In the genomic region with DNA sequence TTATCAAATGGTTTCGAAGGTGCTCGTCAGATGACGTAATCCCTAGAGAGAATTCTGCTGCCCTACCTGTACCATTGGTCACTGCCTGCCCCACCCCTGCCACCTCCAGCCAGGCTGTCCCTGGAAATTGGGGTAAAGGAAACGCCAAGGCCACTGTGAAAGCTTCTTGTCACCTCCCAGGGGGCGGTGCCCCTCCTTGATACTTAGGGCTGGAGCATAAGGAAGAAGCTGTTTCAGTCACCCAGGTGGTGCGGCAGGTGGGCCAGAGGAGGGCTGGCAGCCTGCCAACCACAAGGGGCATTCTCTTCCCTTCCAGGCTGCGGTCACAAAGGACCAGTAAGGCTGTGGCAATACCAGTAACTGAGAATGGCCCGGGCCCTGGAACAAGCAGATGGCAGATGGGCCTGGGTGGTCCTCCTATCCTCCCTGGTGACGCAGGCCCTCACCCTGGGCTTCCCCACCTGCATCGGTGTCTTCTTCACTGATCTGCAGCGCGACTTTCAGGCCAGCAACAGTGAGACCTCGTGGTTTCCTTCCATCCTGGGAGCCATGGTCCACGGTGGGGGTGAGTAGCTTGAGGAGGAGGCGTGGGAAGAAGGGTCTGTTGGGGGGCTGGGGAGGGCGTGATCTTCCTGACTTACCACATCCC, we compare ENCODE assay signal across 10 mouse cellular contexts. TPM values are rescaled to one million over a fixed set of nuclear protein-coding genes. Genes with fewer than 3 reads are reported as not detected.
DNase-seq lines count a peak whose midpoint lies in the region; ATAC-seq and TF ChIP-seq lines count a peak whose summit lies in the region.
"Had no signal": no experiment of that assay in that cellular context is flagged by ENCODE, and none has a peak within 500 bp of the region (broad histone marks: within the 10 kb centered on the region; RNA-seq: fewer than 3 reads in every experiment).

Gene Slc16a5 (plus strand): TSS at position 232 of the 649 bp plus-strand sequence.

- no peak for TF ChIP-seq CTCF in spleen, adult 2 months (IDR thresholded peaks at IDR 0.05; ENCODE audit: extremely low read depth, insufficient read depth, insufficient read length, insufficient replicate concordance)

- no peak for ATAC-seq in forebrain, embryonic 13.5 days
- ATAC-seq in megakaryocyte-erythroid progenitor cell, adult 5-6 weeks (replicated peaks; ENCODE audit: low FRiP score, low TSS enrichment, poor library complexity, severe bottlenecking), result no peak
- ATAC-seq: forebrain, postnatal 0 days had no signal

- no peak for TF ChIP-seq POLR2A in spleen, adult 2 months (IDR thresholded peaks at IDR 0.05; ENCODE audit: low read depth, low read length)

- H3K4me1 ChIP-seq in spleen, adult 2 months (ENCODE audit: control insufficient read depth, insufficient read depth, insufficient read length), result no peaks in the 10 kb centered on the region; the same call in 1 of the 2 replicates
- H3K4me1 ChIP-seq in forebrain, embryonic 13.5 days, result peaks cover 6% of the 10 kb centered on the region

- no peak within 1 kb of the TSS for H3K9ac ChIP-seq in forebrain, embryonic 13.5 days
- H3K9ac ChIP-seq: forebrain, postnatal 0 days; liver, embryonic 14.5 days had no signal

- 48% methylated on average over 16 of the region's 16 CpGs for WGBS in spleen, adult 2 months
- WGBS in forebrain, embryonic 13.5 days, result 73% methylated on average over 16 of the region's 16 CpGs

- no peaks in the 10 kb centered on the region for H3K27me3 ChIP-seq in spleen, adult 2 months (ENCODE audit: control insufficient read depth, insufficient read depth, low read length)
- H3K27me3 ChIP-seq in forebrain, embryonic 13.5 days, result 0 out of 2 replicates have a peak, but pooled peaks cover 3% of the 10 kb centered on the region

- H3K27ac ChIP-seq in spleen, adult 2 months (ENCODE audit: insufficient read depth, low read length), result peak within 1 kb of the TSS; percentile 59
- no peak within 1 kb of the TSS for H3K27ac ChIP-seq in forebrain, embryonic 13.5 days
- H3K27ac ChIP-seq: liver, embryonic 14.5 days had no signal

- H3K4me2 ChIP-seq in forebrain, embryonic 13.5 days, result no peak within 1 kb of the TSS

- H3K36me3 ChIP-seq in spleen, adult 2 months (ENCODE audit: control insufficient read depth, insufficient read depth, low read length), result no peaks in the 10 kb centered on the region
- no peaks in the 10 kb centered on the region for H3K36me3 ChIP-seq in forebrain, embryonic 13.5 days (ENCODE audit: poor library complexity, severe bottlenecking)

- peak within 1 kb of the TSS; percentile 21; the same call in 1 of the 2 replicates for H3K4me3 ChIP-seq in spleen, adult 2 months (ENCODE audit: extremely low read depth, insufficient read depth, insufficient read length)
- no peak within 1 kb of the TSS for H3K4me3 ChIP-seq in forebrain, embryonic 13.5 days

- H3K9me3 ChIP-seq in forebrain, embryonic 13.5 days (replicated peaks), result no peaks in the 10 kb centered on the region

- peak; percentile 26 to 37 for DNase-seq in cerebellum, postnatal 25 days
- DNase-seq in cerebellum, adult 8-10 months, result no peak
- DNase-seq in spleen, adult 2 months (ENCODE audit: low read depth in 1 of 2, low spot score in 2 of 2), result no peak
- DNase-seq in spleen, postnatal 4 days (ENCODE audit: low spot score in 2 of 2), result no peak
- DNase-seq in naive thymus-derived CD4-positive, alpha-beta T cell, adult 2 months (ENCODE audit: low read depth), result peak; percentile 67
- DNase-seq in adrenal gland, adult 8-10 months, result no peak
- DNase-seq: forebrain, postnatal 0 days had no signal

RNA-seq across cellular contexts. Expression of gene Slc16a5, which starts in this region (rescaled TPM):
- polyA plus RNA-seq in spleen, adult 2 months (2012; rRNA removed), result 8.0 and 8.8 TPM in 2 replicates
- under 1 TPM in 1 of 4 experiments, not detected in 3; 0.21 TPM for total RNA-seq in adrenal gland, adult 8-10 months (2022)
- not detected in 2 replicates for polyA plus RNA-seq in forebrain, embryonic 13.5 days (2015; fragmentation: Nextera tagmentation; extraction: Ambion mirVana)
- total RNA-seq in megakaryocyte-erythroid progenitor cell, adult 5-6 weeks (2014; fragmentation: Nextera tagmentation), result not detected in 2 replicates
- not detected in 2 replicates for total RNA-seq in megakaryocyte-erythroid progenitor cell, adult 5-6 weeks (2017)
- total RNA-seq: forebrain, postnatal 0 days had no signal

Comparison
In these comparisons a context has a peak if more than half of its experiments do, and no peak if none do; other contexts are left out.
1. DNase-seq: peak in cerebellum, postnatal 25 days (2 of 2) and naive thymus-derived CD4-positive, alpha-beta T cell, adult 2 months (single experiment); none in cerebellum, adult 8-10 months (single experiment), spleen, adult 2 months (0 of 2), spleen, postnatal 4 days (0 of 2) and adrenal gland, adult 8-10 months (single experiment).